In genomic region chr7:26769881-26770470, GRCm38 (mm10) we compare ENCODE assay signal across 27 mouse cellular contexts. TPM values are rescaled to one million over a fixed set of nuclear protein-coding genes. Genes with fewer than 3 reads are reported as not detected.
"Had no signal": no experiment of that assay in that cellular context is flagged by ENCODE, and none has a peak within 500 bp of the region (broad histone marks: within the 10 kb centered on the region; RNA-seq: fewer than 3 reads in every experiment).

No protein-coding gene starts in this region.

- DNase-seq: heart, postnatal 10 days; heart, postnatal 14 days; heart, postnatal 36 days; heart, postnatal 4 days; kidney, adult 18-20 months; kidney, adult 2 months; kidney, adult 8-10 months; kidney, adult 9 months; kidney, postnatal 10 days; kidney, postnatal 14 days; kidney, postnatal 25 days; kidney, postnatal 36 days; kidney, postnatal 4 days; layer of hippocampus, adult 9-11 months; layer of hippocampus, postnatal 36 days had no signal

RNA-seq across cellular contexts. Expression of gene Cyp2b19, which starts 13.0 kb away (rescaled TPM):
- total RNA-seq: heart, postnatal 10 days; heart, postnatal 14 days; heart, postnatal 25 days; heart, postnatal 36 days; heart, postnatal 4 days; hematopoietic stem cell, adult 5-6 weeks; hindbrain, postnatal 0 days; layer of hippocampus, adult 18-20 months; layer of hippocampus, adult 2 months; layer of hippocampus, adult 8-10 months; layer of hippocampus, postnatal 10 days; layer of hippocampus, postnatal 14 days; layer of hippocampus, postnatal 25 days; layer of hippocampus, postnatal 36 days; left cerebral cortex, adult 18-20 months; left cerebral cortex, adult 2 months; left cerebral cortex, adult 8-10 months had no signal

RNA-seq across cellular contexts. Expression of gene Cyp2g1, which starts 38.7 kb away (rescaled TPM):
- total RNA-seq: heart, postnatal 10 days; heart, postnatal 14 days; heart, postnatal 25 days; heart, postnatal 36 days; heart, postnatal 4 days; hematopoietic stem cell, adult 5-6 weeks; hindbrain, postnatal 0 days; layer of hippocampus, adult 18-20 months; layer of hippocampus, adult 2 months; layer of hippocampus, adult 8-10 months; layer of hippocampus, postnatal 10 days; layer of hippocampus, postnatal 14 days; layer of hippocampus, postnatal 25 days; layer of hippocampus, postnatal 36 days; left cerebral cortex, adult 18-20 months; left cerebral cortex, adult 2 months; left cerebral cortex, adult 8-10 months had no signal
